Mouse (Mus musculus): ENCODE data around the gene Auh. TPM values are rescaled to one million over a fixed set of nuclear protein-coding genes. Genes with fewer than 3 reads are reported as not detected.

Auh gene
- polyA plus RNA-seq, 1 experiment from 2014 or later: 61.7 TPM

GRCm38 (mm10) chr13:52860006-52860685 is 69.3 kb downstream of the Auh start:
- WGBS: 70% methylated on average over 22 of the region's 22 CpGs
- Histone ChIP-seq H3K36me3 (ENCODE audit: control insufficient read depth, insufficient read depth) (no peaks in the 10 kb centered on the region), H3K4me2 (ENCODE audit: low read depth, low read length) (no peak overlapping the region), H3K9ac (ENCODE audit: low read length) (no peak overlapping the region), H3K27me3 (ENCODE audit: control insufficient read depth, insufficient read depth, low read length) (no peaks in the 10 kb centered on the region), H3K27ac (ENCODE audit: low read length) (no peak overlapping the region), H3K9me3 (replicated peaks; ENCODE audit: control insufficient read depth, low read length) (no peaks in the 10 kb centered on the region), H3K4me1 (ENCODE audit: control insufficient read depth, insufficient read depth, low read length) (peaks cover 13% of the 10 kb centered on the region), H3K4me3 (ENCODE audit: low read length) (no peak overlapping the region)
- ATAC-seq (replicated peaks; ENCODE audit: extremely low read depth, insufficient read depth, low FRiP score): no peak

GRCm38 (mm10) chr13:52859065-52859820 is 70.2 kb downstream of the Auh start:
- Histone ChIP-seq H3K4me1 (ENCODE audit: control insufficient read depth, insufficient read depth, low read length) (peaks cover 13% of the 10 kb centered on the region), H3K4me2 (ENCODE audit: low read depth, low read length) (no peak overlapping the region), H3K27me3 (ENCODE audit: control insufficient read depth, insufficient read depth, low read length) (no peaks in the 10 kb centered on the region), H3K27ac (ENCODE audit: low read length) (no peak overlapping the region), H3K9ac (ENCODE audit: low read length) (no peak overlapping the region), H3K4me3 (ENCODE audit: low read length) (no peak overlapping the region), H3K36me3 (ENCODE audit: control insufficient read depth, insufficient read depth) (no peaks in the 10 kb centered on the region), H3K9me3 (replicated peaks; ENCODE audit: control insufficient read depth, low read length) (no peaks in the 10 kb centered on the region)
- ATAC-seq (replicated peaks; ENCODE audit: extremely low read depth, insufficient read depth, low FRiP score): no peak
- WGBS: 50% methylated on average over 16 of the region's 16 CpGs

GRCm38 (mm10) chr13:52858373-52858772 is 71.1 kb downstream of the Auh start:
- H3K27ac ChIP-seq (ENCODE audit: low read length): 0 out of 2 replicates have a peak overlapping the region, but pooled peaks have one; percentile 10
- no peak for ATAC-seq (replicated peaks; ENCODE audit: extremely low read depth, insufficient read depth, low FRiP score)
- no peak overlapping the region for H3K9ac ChIP-seq (ENCODE audit: low read length)
- no peak overlapping the region for H3K4me3 ChIP-seq (ENCODE audit: low read length)
- H3K9me3 ChIP-seq (replicated peaks; ENCODE audit: control insufficient read depth, low read length): no peaks in the 10 kb centered on the region
- no peaks in the 10 kb centered on the region for H3K27me3 ChIP-seq (ENCODE audit: control insufficient read depth, insufficient read depth, low read length)
- H3K4me2 ChIP-seq (ENCODE audit: low read depth, low read length): no peak overlapping the region
- H3K36me3 ChIP-seq (ENCODE audit: control insufficient read depth, insufficient read depth): no peaks in the 10 kb centered on the region
- 43% methylated on average over 12 of the region's 12 CpGs for WGBS
- H3K4me1 ChIP-seq (ENCODE audit: control insufficient read depth, insufficient read depth, low read length): peaks cover 13% of the 10 kb centered on the region

- no peaks in the 10 kb centered on the region for H3K36me3 ChIP-seq (ENCODE audit: control insufficient read depth, insufficient read depth)
- no peak overlapping the region for H3K4me3 ChIP-seq (ENCODE audit: low read length)
- no peak overlapping the region for H3K4me2 ChIP-seq (ENCODE audit: low read depth, low read length)
- WGBS: 83% methylated on average over 5 of the region's 5 CpGs
- H3K9me3 ChIP-seq (replicated peaks; ENCODE audit: control insufficient read depth, low read length): 0 out of 2 replicates have a peak, but pooled peaks cover 2% of the 10 kb centered on the region
- no peaks in the 10 kb centered on the region for H3K27me3 ChIP-seq (ENCODE audit: control insufficient read depth, insufficient read depth, low read length)
- H3K9ac ChIP-seq (ENCODE audit: low read length): no peak overlapping the region
- H3K4me1 ChIP-seq (ENCODE audit: control insufficient read depth, insufficient read depth, low read length): peaks cover 13% of the 10 kb centered on the region
- ATAC-seq (replicated peaks; ENCODE audit: extremely low read depth, insufficient read depth, low FRiP score): no peak
- H3K27ac ChIP-seq (ENCODE audit: low read length): no peak overlapping the region
Observed at GRCm38 (mm10) chr13:52857781-52858180, 71.7 kb downstream of the Auh start.

GRCm38 (mm10) chr13:52853536-52853935 is 75.9 kb downstream of the Auh start:
- no peak overlapping the region for H3K4me2 ChIP-seq (ENCODE audit: low read depth, low read length)
- H3K4me3 ChIP-seq (ENCODE audit: low read length): no peak overlapping the region
- WGBS: 85% methylated on average over 1 of the region's 1 CpGs
- no peaks in the 10 kb centered on the region for H3K27me3 ChIP-seq (ENCODE audit: control insufficient read depth, insufficient read depth, low read length)
- no peak overlapping the region for H3K9ac ChIP-seq (ENCODE audit: low read length)
- H3K9me3 ChIP-seq (replicated peaks; ENCODE audit: control insufficient read depth, low read length): 0 out of 2 replicates have a peak, but pooled peaks cover 2% of the 10 kb centered on the region
- no peak for ATAC-seq (replicated peaks; ENCODE audit: extremely low read depth, insufficient read depth, low FRiP score)
- peaks cover 8% of the 10 kb centered on the region for H3K4me1 ChIP-seq (ENCODE audit: control insufficient read depth, insufficient read depth, low read length)
- no peak overlapping the region for H3K27ac ChIP-seq (ENCODE audit: low read length)
- H3K36me3 ChIP-seq (ENCODE audit: control insufficient read depth, insufficient read depth): no peaks in the 10 kb centered on the region

GRCm38 (mm10) chr13:52851886-52852285 is 77.6 kb downstream of the Auh start:
- Histone ChIP-seq H3K27ac (ENCODE audit: low read length) (no peak overlapping the region), H3K9me3 (replicated peaks; ENCODE audit: control insufficient read depth, low read length) (0 out of 2 replicates have a peak, but pooled peaks cover 2% of the 10 kb centered on the region), H3K36me3 (ENCODE audit: control insufficient read depth, insufficient read depth) (no peaks in the 10 kb centered on the region), H3K4me2 (ENCODE audit: low read depth, low read length) (no peak overlapping the region), H3K4me3 (ENCODE audit: low read length) (no peak overlapping the region), H3K9ac (ENCODE audit: low read length) (no peak overlapping the region), H3K4me1 (ENCODE audit: control insufficient read depth, insufficient read depth, low read length) (peaks cover 6% of the 10 kb centered on the region), H3K27me3 (ENCODE audit: control insufficient read depth, insufficient read depth, low read length) (no peaks in the 10 kb centered on the region)
- ATAC-seq (replicated peaks; ENCODE audit: extremely low read depth, insufficient read depth, low FRiP score): no peak
- 76% methylated on average over 4 of the region's 4 CpGs for WGBS

GRCm38 (mm10) chr13:52850024-52850723 is 79.3 kb downstream of the Auh start:
- no peak for ATAC-seq (replicated peaks; ENCODE audit: extremely low read depth, insufficient read depth, low FRiP score)
- H3K4me1 ChIP-seq (ENCODE audit: control insufficient read depth, insufficient read depth, low read length): peaks cover 9% of the 10 kb centered on the region
- 84% methylated on average over 15 of the region's 15 CpGs for WGBS

GRCm38 (mm10) chr13:52849394-52849801 is 80.1 kb downstream of the Auh start:
- H3K4me3 ChIP-seq (ENCODE audit: low read length): no peak overlapping the region
- no peak overlapping the region for H3K27ac ChIP-seq (ENCODE audit: low read length)
- H3K4me1 ChIP-seq (ENCODE audit: control insufficient read depth, insufficient read depth, low read length): peaks cover 15% of the 10 kb centered on the region
- ATAC-seq (replicated peaks; ENCODE audit: extremely low read depth, insufficient read depth, low FRiP score): no peak
- 0 out of 2 replicates have a peak, but pooled peaks cover 2% of the 10 kb centered on the region for H3K9me3 ChIP-seq (replicated peaks; ENCODE audit: control insufficient read depth, low read length)
- no peak overlapping the region for H3K4me2 ChIP-seq (ENCODE audit: low read depth, low read length)
- no peak overlapping the region for H3K9ac ChIP-seq (ENCODE audit: low read length)
- no peaks in the 10 kb centered on the region for H3K27me3 ChIP-seq (ENCODE audit: control insufficient read depth, insufficient read depth, low read length)
- 73% methylated on average over 9 of the region's 9 CpGs for WGBS
- no peaks in the 10 kb centered on the region for H3K36me3 ChIP-seq (ENCODE audit: control insufficient read depth, insufficient read depth)

More at GRCm38 (mm10) chr13:52850024-52850723, 79.3 kb downstream of the Auh start:
- Histone ChIP-seq H3K9me3 (replicated peaks; ENCODE audit: control insufficient read depth, low read length) (0 out of 2 replicates have a peak, but pooled peaks cover 2% of the 10 kb centered on the region), H3K27ac (ENCODE audit: low read length) (no peak overlapping the region), H3K9ac (ENCODE audit: low read length) (no peak overlapping the region), H3K36me3 (ENCODE audit: control insufficient read depth, insufficient read depth) (no peaks in the 10 kb centered on the region), H3K4me3 (ENCODE audit: low read length) (no peak overlapping the region), H3K27me3 (ENCODE audit: control insufficient read depth, insufficient read depth, low read length) (no peaks in the 10 kb centered on the region), H3K4me2 (ENCODE audit: low read depth, low read length) (no peak overlapping the region)
